Mouse (Mus musculus) heart, embryonic 11.5 days (tissue): Measurements from ENCODE around the gene Map4k5. TPM values are rescaled to one million over a fixed set of nuclear protein-coding genes. Genes with fewer than 3 reads are reported as not detected.

Experiments used
- ATAC-seq: fragments of 200-750 bp; cut with Nextera tagmentation; replicated peaks from 2 replicates; pipeline ENCODE4 v1.8.0; 2017; ENCODE audit warnings: moderate library complexity; ENCODE audit not compliant: insufficient number of reproducible peaks, low FRiP score, low TSS enrichment
- H3K27ac ChIP-seq: fragments of 300-500 bp; sonication (generic); 2 replicates; pipeline ENCODE4 v1.5.1; 2014; ENCODE audit warnings: mild to moderate bottlenecking, low read depth, low read length
- H3K27me3 ChIP-seq: fragments of 300-500 bp; sonication (generic); 2 replicates; pipeline ENCODE4 v1.6.1; 2014; ENCODE audit warnings: mild to moderate bottlenecking, low read length, mixed read lengths; ENCODE audit not compliant: control insufficient read depth, insufficient read depth
- H3K36me3 ChIP-seq: fragments of 300-500 bp; sonication (generic); 2 replicates; pipeline ENCODE4 v1.6.1; 2014; ENCODE audit warnings: mild to moderate bottlenecking, low read length, moderate library complexity, mixed read lengths; ENCODE audit not compliant: control insufficient read depth, insufficient read depth
- H3K4me1 ChIP-seq: fragments of 300-500 bp; sonication (generic); 2 replicates; pipeline ENCODE4 v1.6.1; 2014; ENCODE audit warnings: low read length; ENCODE audit not compliant: control insufficient read depth, insufficient read depth
- H3K4me2 ChIP-seq: fragments of 300-500 bp; sonication (generic); 2 replicates; pipeline ENCODE4 v1.6.1; 2014; ENCODE audit warnings: mild to moderate bottlenecking, moderate library complexity
- H3K4me3 ChIP-seq: fragments of 300-500 bp; sonication (generic); 2 replicates; pipeline ENCODE4 v1.5.1; 2014; ENCODE audit warnings: low read depth, low read length
- H3K9ac ChIP-seq: fragments of 300-500 bp; sonication (generic); 2 replicates; pipeline ENCODE4 v1.6.1; 2014; ENCODE audit warnings: mild to moderate bottlenecking, low read depth, low read length, moderate library complexity
- H3K9me3 ChIP-seq: fragments of 300-500 bp; sonication (generic); replicated peaks from 2 replicates; pipeline ENCODE4 v1.6.1; 2016; ENCODE audit warnings: low read length; ENCODE audit not compliant: control insufficient read depth
- WGBS: fragments of 180-500 bp; shearing (Covaris S2); extraction: QIAGEN DNeasy Blood & Tissue Kit; methylation state at CpG from one replicate; pipeline ENCODE4 v1.1.7; 2014; ENCODE audit not compliant: insufficient replicate concordance; 5-methylcytosine and 5-hydroxymethylcytosine counted together
- polyA plus RNA-seq: library from polyadenylated mRNA; unstranded; fragments of >200 nt; fragmentation: Nextera tagmentation; extraction: Ambion mirVana; gene quantifications from 2 replicates; pipeline ENCODE4 v1.2.1, GENCODE M21; 2014

The Map4k5 gene
- polyA plus RNA-seq, 1 experiment from 2014 or later: 32.6 TPM

- no peak overlapping the region; the same call in 1 of the 2 replicates for H3K27ac ChIP-seq
- H3K4me1 ChIP-seq: peaks cover 7% of the 10 kb centered on the region
- 30% methylated on average over 4 of the region's 4 CpGs for WGBS
- no peak overlapping the region for H3K9ac ChIP-seq
- no peak overlapping the region for H3K4me3 ChIP-seq
- 0 out of 2 replicates have a peak, but pooled peaks have one; percentile 59 for ATAC-seq
- H3K4me2 ChIP-seq: peak overlapping the region; percentile 36
- H3K27me3 ChIP-seq: no peaks in the 10 kb centered on the region
- no peaks in the 10 kb centered on the region for H3K9me3 ChIP-seq
- H3K36me3 ChIP-seq: no peaks in the 10 kb centered on the region; the same call in 1 of the 2 replicates
Observed at GRCm38 (mm10) chr12:69858847-69859246, 34.2 kb downstream of the Map4k5 start.

GRCm38 (mm10) chr12:69857597-69857996 is 35.4 kb downstream of the Map4k5 start:
- Histone ChIP-seq H3K9me3 (no peaks in the 10 kb centered on the region), H3K4me3 (no peak overlapping the region), H3K9ac (no peak overlapping the region), H3K36me3 (no peaks in the 10 kb centered on the region; the same call in 1 of the 2 replicates), H3K4me1 (peaks cover 7% of the 10 kb centered on the region), H3K4me2 (no peak overlapping the region), H3K27ac (no peak overlapping the region), H3K27me3 (no peaks in the 10 kb centered on the region)
- no peak for ATAC-seq
- WGBS: 83% methylated on average over 2 of the region's 2 CpGs

- no peak overlapping the region for H3K9ac ChIP-seq
- 90% methylated on average over 10 of the region's 10 CpGs for WGBS
Observed at GRCm38 (mm10) chr12:69856398-69856797, 36.6 kb downstream of the Map4k5 start.

GRCm38 (mm10) chr12:69855641-69856300 is 37.2 kb downstream of the Map4k5 start:
- ATAC-seq: no peak
- no peaks in the 10 kb centered on the region for H3K27me3 ChIP-seq
- H3K9me3 ChIP-seq: no peaks in the 10 kb centered on the region
- H3K4me1 ChIP-seq: peaks cover 7% of the 10 kb centered on the region
- H3K36me3 ChIP-seq: no peaks in the 10 kb centered on the region; the same call in none of the 2 replicates
- no peak overlapping the region for H3K9ac ChIP-seq
- no peak overlapping the region for H3K4me2 ChIP-seq
- no peak overlapping the region for H3K4me3 ChIP-seq
- H3K27ac ChIP-seq: no peak overlapping the region
- WGBS: 95% methylated on average over 12 of the region's 12 CpGs

More at GRCm38 (mm10) chr12:69856398-69856797, 36.6 kb downstream of the Map4k5 start:
- no peak for ATAC-seq
- no peak overlapping the region for H3K4me2 ChIP-seq
- H3K4me1 ChIP-seq: peaks cover 7% of the 10 kb centered on the region
- H3K36me3 ChIP-seq: no peaks in the 10 kb centered on the region; the same call in none of the 2 replicates
- no peak overlapping the region for H3K4me3 ChIP-seq
- H3K9me3 ChIP-seq: no peaks in the 10 kb centered on the region
- H3K27ac ChIP-seq: no peak overlapping the region
- H3K27me3 ChIP-seq: no peaks in the 10 kb centered on the region

- peaks cover 4% of the 10 kb centered on the region for H3K36me3 ChIP-seq
Observed at GRCm38 (mm10) chr12:69853942-69854341, 39.1 kb downstream of the Map4k5 start.

GRCm38 (mm10) chr12:69853387-69853786 is 39.6 kb downstream of the Map4k5 start:
- Histone ChIP-seq H3K36me3 (peaks cover 4% of the 10 kb centered on the region), H3K4me2 (no peak overlapping the region), H3K27ac (no peak overlapping the region), H3K4me3 (no peak overlapping the region), H3K9ac (no peak overlapping the region), H3K27me3 (no peaks in the 10 kb centered on the region), H3K4me1 (peaks cover under 1% of the 10 kb centered on the region; the same call in 1 of the 2 replicates), H3K9me3 (no peaks in the 10 kb centered on the region)
- ATAC-seq: no peak
- 83% methylated on average over 11 of the region's 11 CpGs for WGBS

More at GRCm38 (mm10) chr12:69853942-69854341, 39.1 kb downstream of the Map4k5 start:
- Histone ChIP-seq H3K4me2 (no peak overlapping the region), H3K27ac (no peak overlapping the region), H3K27me3 (no peaks in the 10 kb centered on the region), H3K4me1 (peaks cover 6% of the 10 kb centered on the region), H3K9me3 (no peaks in the 10 kb centered on the region), H3K4me3 (no peak overlapping the region), H3K9ac (no peak overlapping the region)
- 83% methylated on average over 2 of the region's 2 CpGs for WGBS
- ATAC-seq: no peak

GRCm38 (mm10) chr12:69852288-69852687 is 40.7 kb downstream of the Map4k5 start:
- peaks cover 4% of the 10 kb centered on the region for H3K36me3 ChIP-seq
- no peak overlapping the region for H3K4me3 ChIP-seq
- no peaks in the 10 kb centered on the region for H3K4me1 ChIP-seq
- no peak overlapping the region for H3K27ac ChIP-seq
- no peaks in the 10 kb centered on the region for H3K27me3 ChIP-seq
- no peak for ATAC-seq
- WGBS: 87% methylated on average over 9 of the region's 9 CpGs
- no peaks in the 10 kb centered on the region for H3K9me3 ChIP-seq
- H3K4me2 ChIP-seq: no peak overlapping the region
- no peak overlapping the region for H3K9ac ChIP-seq

- Histone ChIP-seq H3K4me1 (no peaks in the 10 kb centered on the region), H3K9ac (no peak overlapping the region), H3K27me3 (no peaks in the 10 kb centered on the region), H3K9me3 (no peaks in the 10 kb centered on the region), H3K4me2 (no peak overlapping the region), H3K27ac (no peak overlapping the region), H3K4me3 (no peak overlapping the region), H3K36me3 (peaks cover 8% of the 10 kb centered on the region; the same call in 1 of the 2 replicates)
- 75% methylated on average over 12 of the region's 12 CpGs for WGBS
- no peak for ATAC-seq
Observed at GRCm38 (mm10) chr12:69848083-69848878, 44.7 kb downstream of the Map4k5 start.
